Mouse (Mus musculus): ENCODE data around the gene Zfp787. TPM values are rescaled to one million over a fixed set of nuclear protein-coding genes. Genes with fewer than 3 reads are reported as not detected.

The Zfp787 gene
- total RNA-seq, 2 experiments from 2014 or later, result 26.2 to 27.3 TPM

DNA sequence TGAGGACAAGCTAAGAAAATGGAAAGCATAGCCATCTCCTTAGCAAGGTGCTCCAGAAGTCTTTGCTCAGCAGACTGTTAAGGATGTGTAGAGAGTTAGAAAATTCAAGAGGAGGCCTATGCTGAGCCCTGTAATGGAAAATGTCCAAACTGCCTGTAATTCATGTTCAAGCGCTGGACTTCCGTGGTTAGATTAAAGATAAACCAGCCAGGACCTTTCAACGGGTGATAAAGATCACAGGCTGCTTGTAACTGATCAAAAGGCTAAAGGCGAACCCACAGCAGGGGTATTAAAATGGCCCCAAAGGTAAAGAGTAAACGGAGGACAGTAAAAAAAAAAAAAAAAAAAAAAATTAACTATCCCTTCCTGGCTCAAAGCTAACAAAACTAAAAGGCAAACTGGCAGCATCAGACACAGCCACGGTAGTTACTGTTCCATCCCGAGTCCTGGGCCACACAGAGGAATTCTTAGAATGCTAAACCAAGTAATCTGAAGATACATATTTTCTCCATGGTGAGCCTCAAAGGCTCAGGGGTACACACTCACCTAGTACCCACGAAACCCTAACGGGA is 1.2 kb upstream of the Zfp787 start:
- TF ChIP-seq CTCF (conservative IDR thresholded peaks at IDR 0.05), result no peak
- DNase-seq (ENCODE audit: low spot score in 2 of 2), result no peak
- Histone ChIP-seq H3K4me3 (peak overlapping the region; percentile 98; the same call in 1 of the 2 replicates), H3K27ac (peak overlapping the region; percentile 97; the same call in 1 of the 2 replicates)

DNA sequence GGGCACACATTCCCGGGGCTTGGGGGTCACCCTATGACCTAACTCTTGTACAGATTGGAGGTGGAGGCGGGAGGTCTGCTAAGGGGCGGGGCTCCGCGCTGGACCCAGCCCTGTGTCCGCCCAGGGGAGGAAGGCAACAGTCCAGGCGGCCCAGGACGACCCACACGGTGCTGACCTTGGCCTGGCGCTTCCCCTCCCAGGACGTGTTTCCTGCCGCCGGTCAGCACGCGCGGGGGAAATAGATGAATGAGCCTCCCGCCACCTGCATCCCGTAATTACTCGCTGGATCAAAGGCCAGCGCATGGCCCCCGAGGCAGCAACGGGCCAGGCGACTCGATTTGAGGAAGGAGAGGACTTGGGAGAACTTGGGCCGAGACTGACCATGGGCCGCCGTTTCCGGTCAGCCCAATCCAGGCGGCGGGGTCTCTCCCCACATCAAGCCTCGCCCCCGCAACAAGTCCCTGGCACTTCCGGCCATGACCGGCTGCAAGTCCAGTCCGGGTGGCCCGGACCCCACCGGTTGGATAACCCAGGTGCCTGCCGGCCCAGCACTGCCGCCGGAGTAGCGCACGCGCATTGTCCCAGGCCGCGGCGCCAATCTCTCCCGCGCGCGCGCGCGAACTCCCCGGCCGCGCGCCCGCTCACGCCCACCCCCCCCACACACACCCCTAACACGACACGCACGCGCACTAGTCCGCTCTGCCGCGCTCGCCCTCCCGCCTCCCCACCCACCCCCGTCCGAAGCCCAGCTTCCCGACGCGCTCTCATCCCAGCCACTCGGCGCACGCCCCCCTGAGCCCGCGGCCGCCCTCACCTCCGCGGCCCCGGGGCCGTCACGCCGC is 545 bp downstream of the Zfp787 start:
- DNase-seq (ENCODE audit: low spot score in 2 of 2), result peak; percentile 69 to 82
- peak overlapping the region; percentile 98 for H3K4me3 ChIP-seq
- TF ChIP-seq CTCF (conservative IDR thresholded peaks at IDR 0.05), result no peak; the same call in 1 of the 2 replicates
- peak overlapping the region; percentile 97 for H3K27ac ChIP-seq

DNA sequence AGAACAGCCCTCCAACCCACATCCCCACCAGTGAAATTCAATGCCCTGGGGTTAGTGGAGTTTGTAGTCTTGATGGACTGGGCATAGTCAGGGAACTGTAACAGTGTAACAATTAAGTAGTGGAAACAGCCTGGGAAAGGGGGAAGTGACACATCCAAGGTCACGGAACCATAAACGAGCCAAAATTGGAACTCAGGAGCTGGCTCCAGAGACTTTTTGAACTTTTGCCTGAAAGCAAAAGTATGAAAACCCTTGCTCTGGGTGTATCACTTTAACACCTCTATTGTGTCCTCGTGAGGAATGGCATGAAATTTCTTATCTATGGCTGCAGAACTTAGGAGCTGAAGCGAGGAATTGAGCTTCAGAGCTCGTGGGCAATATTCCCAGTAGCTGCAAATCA is 1.6 kb downstream of the Zfp787 start:
- peak overlapping the region; percentile 98; the same call in 1 of the 2 replicates for H3K4me3 ChIP-seq
- DNase-seq (ENCODE audit: low spot score in 2 of 2), result no peak
- TF ChIP-seq CTCF (conservative IDR thresholded peaks at IDR 0.05), result no peak
- H3K27ac ChIP-seq, result peak overlapping the region; percentile 97; the same call in 1 of the 2 replicates

DNA sequence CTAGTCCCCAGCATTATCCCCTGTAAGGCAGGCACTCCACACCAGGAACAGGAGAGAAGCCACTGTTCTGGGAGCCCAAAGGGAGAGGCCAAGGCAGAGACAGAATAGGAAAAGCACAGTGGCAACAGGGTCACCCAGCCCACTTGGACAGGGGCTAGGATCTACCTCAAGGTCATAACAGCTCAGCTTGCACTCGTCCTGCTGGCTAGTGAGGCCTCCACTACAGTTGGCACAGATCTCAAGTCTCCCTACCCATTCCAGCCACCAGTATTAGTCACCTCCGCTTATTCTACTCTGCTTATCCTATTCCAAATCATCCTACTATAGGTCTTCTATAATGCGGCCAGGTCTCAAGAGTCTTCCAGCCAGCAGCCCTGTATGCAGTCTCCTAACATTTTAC is 2.7 kb downstream of the Zfp787 start:
- TF ChIP-seq CTCF (conservative IDR thresholded peaks at IDR 0.05), result no peak
- Histone ChIP-seq H3K27ac (no peak overlapping the region; the same call in 1 of the 2 replicates), H3K4me3 (no peak overlapping the region)
- DNase-seq (ENCODE audit: low spot score in 2 of 2), result no peak

DNA sequence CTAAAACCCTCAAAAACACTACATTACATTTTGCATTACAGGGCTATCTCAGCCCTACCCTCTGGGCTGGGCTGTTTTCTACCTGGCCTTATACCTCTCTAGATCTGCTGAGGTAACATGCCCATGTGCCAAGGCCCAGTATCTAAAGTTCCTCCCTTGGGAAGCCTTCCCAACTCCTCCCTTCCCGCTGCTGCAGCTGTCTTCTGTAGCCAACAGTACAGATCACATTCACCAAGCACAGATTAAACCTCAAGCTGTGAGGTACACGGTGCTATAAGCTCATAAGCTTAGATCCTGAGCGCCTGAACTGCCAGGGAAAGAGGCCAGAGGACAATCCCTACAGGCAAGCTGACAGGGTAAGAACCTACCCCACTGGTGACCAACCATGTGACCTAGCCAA is 3.8 kb downstream of the Zfp787 start:
- TF ChIP-seq CTCF (conservative IDR thresholded peaks at IDR 0.05), result no peak
- no peak for DNase-seq (ENCODE audit: low spot score in 2 of 2)
- no peak overlapping the region for H3K27ac ChIP-seq
- no peak overlapping the region for H3K4me3 ChIP-seq

DNA sequence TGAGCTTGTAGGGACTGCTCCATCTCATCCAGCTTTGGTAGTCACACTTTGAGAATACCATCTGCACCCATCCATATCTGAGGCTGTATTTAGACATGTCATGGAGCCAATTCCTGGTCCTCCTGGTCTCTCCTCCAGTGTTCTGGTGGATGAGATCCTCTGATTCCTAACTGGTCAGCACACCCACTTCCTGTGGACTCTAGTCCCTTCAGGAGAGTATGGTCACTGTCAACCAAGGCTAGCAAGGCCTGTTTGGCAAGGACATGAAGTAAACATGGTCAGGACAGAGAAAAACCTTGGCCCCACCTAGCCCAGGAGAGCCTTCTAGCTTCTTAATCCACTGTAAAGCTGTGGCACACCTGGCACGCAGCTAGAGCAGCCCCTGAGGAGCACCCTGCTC is 4.5 kb downstream of the Zfp787 start:
- TF ChIP-seq CTCF (conservative IDR thresholded peaks at IDR 0.05), result no peak
- no peak for DNase-seq (ENCODE audit: low spot score in 2 of 2)

DNA sequence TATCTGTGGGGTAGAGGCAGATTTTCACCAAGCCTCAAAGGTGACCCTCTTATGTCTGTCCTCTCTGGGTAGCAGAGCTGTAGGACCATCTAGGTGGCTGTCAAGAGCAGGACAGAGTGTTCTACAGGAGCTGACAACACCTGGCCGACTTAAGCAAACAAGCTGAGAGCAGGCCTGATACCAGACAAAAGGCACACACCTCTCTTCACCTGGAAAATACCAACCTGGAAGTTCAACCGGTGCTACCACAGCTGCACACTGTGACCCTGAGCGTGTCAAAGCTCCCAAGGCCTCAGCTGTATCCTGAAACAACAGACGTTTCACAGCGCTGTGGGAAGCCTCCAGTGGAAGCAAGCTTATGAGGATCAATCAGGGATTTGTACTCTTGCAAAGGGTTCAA is 8.1 kb downstream of the Zfp787 start:
- DNase-seq (ENCODE audit: low spot score in 2 of 2), result no peak
- Histone ChIP-seq H3K27ac (peak overlapping the region; percentile 39; the same call in 1 of the 2 replicates), H3K4me3 (no peak overlapping the region)
- no peak for TF ChIP-seq CTCF (conservative IDR thresholded peaks at IDR 0.05)

More for the DNA sequence above, 4.5 kb downstream of the Zfp787 start:
- Histone ChIP-seq H3K4me3 (no peak overlapping the region), H3K27ac (peak overlapping the region; percentile 5; the same call in 1 of the 2 replicates)

DNA sequence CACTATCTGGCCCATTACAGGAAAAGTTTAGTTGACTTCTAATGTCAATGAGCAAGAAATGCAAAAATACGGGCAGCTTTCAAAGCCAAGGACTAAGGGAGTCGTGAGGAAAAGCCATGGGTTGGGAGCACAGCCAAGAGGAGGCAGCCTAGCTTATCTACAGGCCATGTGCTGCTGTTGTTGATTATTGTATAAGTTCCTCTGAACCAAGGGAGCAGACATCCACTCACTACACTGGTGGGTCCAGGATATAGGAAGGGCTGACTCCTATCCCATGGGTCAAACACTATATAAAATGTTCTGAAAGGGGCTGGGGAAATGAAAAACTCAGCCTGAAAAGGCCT is 8.8 kb downstream of the Zfp787 start:
- TF ChIP-seq CTCF (conservative IDR thresholded peaks at IDR 0.05), result no peak
- DNase-seq (ENCODE audit: low spot score in 2 of 2), result no peak
- Histone ChIP-seq H3K27ac (peak overlapping the region; percentile 39; the same call in 1 of the 2 replicates), H3K4me3 (no peak overlapping the region)

DNA sequence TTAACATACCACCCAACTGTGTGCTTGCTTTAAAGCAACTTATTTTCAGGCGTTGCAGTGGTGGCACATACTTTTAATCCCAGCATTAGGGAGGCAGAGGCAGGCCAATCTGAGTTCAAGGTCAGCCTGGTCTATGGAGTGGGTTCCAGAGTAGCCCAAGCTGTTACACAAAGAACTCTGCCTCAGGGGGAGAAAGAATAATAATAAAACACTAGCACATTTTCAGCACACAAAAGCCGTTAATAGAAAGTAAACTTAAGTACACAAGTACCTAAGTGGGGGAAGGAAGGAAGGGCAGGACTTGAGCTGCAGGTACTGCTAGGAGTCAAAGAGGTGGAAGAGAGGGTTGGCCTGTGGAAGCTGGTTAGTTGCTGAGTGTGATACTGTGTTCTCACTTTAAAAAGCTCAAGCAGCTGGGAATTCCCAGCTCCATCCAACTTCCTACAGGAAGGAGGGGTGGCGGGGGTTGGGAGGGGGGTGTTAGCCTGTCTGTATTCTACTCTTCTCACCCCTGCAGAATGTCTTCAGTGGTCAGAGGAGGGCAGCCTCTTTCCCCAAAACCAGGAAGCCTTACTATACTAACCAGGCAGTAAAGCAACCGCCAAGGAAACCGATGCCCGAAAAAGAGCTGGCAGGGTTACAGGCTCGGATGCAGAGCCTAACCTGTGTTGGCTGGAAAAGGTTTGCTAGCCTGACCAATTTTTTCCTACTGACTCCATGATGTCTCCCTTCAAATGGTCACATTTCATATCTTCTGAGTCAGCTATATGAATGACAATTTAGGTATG is 9.4 kb downstream of the Zfp787 start:
- H3K27ac ChIP-seq, result peak overlapping the region; percentile 39; the same call in 1 of the 2 replicates
- no peak for TF ChIP-seq CTCF (conservative IDR thresholded peaks at IDR 0.05)
- H3K4me3 ChIP-seq, result no peak overlapping the region
- no peak for DNase-seq (ENCODE audit: low spot score in 2 of 2)

DNA sequence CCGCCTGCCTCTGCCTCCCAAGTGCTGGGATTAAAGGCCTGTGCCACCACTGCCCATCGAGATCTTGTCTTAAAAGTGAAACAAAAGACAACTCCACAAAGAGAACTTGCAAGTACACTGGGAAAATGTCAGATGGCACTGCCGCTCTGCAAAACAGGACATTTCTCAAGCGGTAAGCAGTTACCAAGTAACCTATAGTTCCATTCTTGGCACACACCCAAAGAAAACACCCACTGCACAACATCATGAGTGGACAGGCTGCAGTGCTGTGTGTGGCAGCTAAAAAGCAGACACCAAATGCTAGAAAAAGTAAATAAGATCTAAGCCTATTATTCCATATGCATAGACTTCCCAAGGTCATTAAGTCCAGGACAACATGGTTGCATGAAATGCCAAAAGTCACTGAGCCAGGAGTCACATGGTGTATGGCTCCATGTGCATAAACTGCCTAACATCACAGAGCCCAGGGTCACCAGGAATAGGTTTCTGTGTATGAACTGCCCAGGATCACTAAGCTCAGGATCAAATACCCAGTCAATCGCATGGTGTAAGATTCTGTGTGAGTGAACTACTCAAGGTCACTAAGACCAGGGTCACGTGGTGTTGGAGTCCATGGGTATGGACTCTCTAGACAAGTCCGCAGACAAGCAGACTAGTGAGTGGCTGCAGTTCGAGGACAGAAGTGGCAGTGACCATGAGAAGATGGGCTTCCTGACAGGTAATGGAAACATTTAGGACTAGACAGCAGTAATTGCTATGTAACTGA is 10.2 kb downstream of the Zfp787 start:
- DNase-seq (ENCODE audit: low spot score in 2 of 2), result no peak
- Histone ChIP-seq H3K4me3 (no peak overlapping the region), H3K27ac (peak overlapping the region; percentile 2; the same call in 1 of the 2 replicates)
- no peak for TF ChIP-seq CTCF (conservative IDR thresholded peaks at IDR 0.05)

DNA sequence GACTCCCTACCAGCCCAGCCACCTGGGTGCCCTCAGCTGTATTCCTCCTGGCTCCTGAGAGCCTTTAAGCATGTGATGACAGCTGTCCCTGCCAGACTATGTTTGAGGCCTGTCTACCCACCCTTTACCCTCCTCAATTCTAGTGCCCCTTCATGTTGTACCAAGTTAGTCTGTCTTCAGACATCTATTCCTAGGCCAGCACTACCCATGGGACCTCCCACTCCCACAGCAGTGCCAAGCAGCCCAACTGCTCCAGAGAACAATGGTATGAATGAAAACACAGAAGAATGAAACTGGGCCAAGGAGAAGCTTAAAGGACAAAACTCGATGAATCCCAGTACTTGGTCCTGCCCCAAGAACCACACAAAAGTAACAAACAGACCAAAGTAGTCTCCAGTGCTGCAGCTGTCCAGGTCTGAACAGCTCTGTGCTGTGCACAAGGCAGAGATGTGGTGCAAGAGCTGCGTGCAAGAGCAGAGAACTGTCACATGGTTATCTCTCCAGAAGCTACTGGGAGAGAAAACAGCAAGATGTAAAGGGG is 11.7 kb downstream of the Zfp787 start:
- H3K27ac ChIP-seq, result peak overlapping the region; percentile 36
- H3K4me3 ChIP-seq, result no peak overlapping the region
- TF ChIP-seq CTCF (conservative IDR thresholded peaks at IDR 0.05), result no peak
- DNase-seq (ENCODE audit: low spot score in 2 of 2), result peak in 1 of 2 experiments; percentile 25

DNA sequence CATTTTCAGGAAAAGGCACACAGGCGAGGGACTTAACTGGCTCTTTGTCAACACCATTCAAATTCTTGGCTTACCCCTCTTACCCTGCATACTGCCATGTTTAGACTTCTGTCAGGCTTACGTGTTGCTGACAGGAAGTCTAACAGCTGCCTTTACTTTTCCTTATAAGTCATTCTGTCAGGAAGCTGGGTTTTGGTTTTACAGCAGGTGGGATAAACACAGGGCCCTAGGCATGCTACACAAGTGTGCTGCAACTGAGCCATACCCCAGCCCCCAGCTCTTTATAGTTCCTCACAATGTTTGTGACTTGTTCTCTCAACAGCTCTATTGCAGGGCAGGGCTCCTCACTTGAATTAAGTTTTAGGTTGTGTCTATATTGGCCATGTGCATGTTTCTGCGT is 16.5 kb downstream of the Zfp787 start:
- no peak for TF ChIP-seq CTCF (conservative IDR thresholded peaks at IDR 0.05)
- Histone ChIP-seq H3K27ac (no peak overlapping the region), H3K4me3 (no peak overlapping the region)
- no peak for DNase-seq (ENCODE audit: low spot score in 2 of 2)
